Mouse (Mus musculus) ovary, postnatal 14 days (tissue): ENCODE data around the gene Agk.

ENCODE experiments used
- DNase-seq: peaks from one replicate; pipeline ENCODE4 v3.0.0; 2022; ENCODE audit warnings: low spot score

Gene Agk

GRCm38 (mm10) chr6:40411085-40411484 is 86.1 kb downstream of the Agk start:
- no peak for DNase-seq

GRCm38 (mm10) chr6:40413046-40413445 is 88.1 kb downstream of the Agk start:
- DNase-seq = no peak

GRCm38 (mm10) chr6:40413565-40413964 is 88.6 kb downstream of the Agk start:
- DNase-seq = no peak

- DNase-seq = no peak
Measured at GRCm38 (mm10) chr6:40415799-40416198, 90.8 kb downstream of the Agk start.

- no peak for DNase-seq
Measured at GRCm38 (mm10) chr6:40418386-40418785, 93.4 kb downstream of the Agk start.

- no peak for DNase-seq
Measured at GRCm38 (mm10) chr6:40421099-40421498, 96.1 kb downstream of the Agk start.

- no peak for DNase-seq
Measured at GRCm38 (mm10) chr6:40423013-40423412, 98.0 kb downstream of the Agk start.

GRCm38 (mm10) chr6:40423774-40424173 is 98.8 kb downstream of the Agk start:
- DNase-seq = no peak

- no peak for DNase-seq
Measured at GRCm38 (mm10) chr6:40427441-40427840, 102.5 kb downstream of the Agk start.

- no peak for DNase-seq
Measured at GRCm38 (mm10) chr6:40428696-40429095, 103.7 kb downstream of the Agk start.

GRCm38 (mm10) chr6:40429521-40429931 is 104.6 kb downstream of the Agk start:
- no peak for DNase-seq

GRCm38 (mm10) chr6:40430251-40430650 is 105.3 kb downstream of the Agk start:
- DNase-seq = no peak

- no peak for DNase-seq
Measured at GRCm38 (mm10) chr6:40430878-40431277, 105.9 kb downstream of the Agk start.

- DNase-seq = no peak
Measured at GRCm38 (mm10) chr6:40431356-40431755, 106.4 kb downstream of the Agk start.

- DNase-seq = no peak
Measured at GRCm38 (mm10) chr6:40431812-40432211, 106.8 kb downstream of the Agk start.

- DNase-seq = no peak
Measured at GRCm38 (mm10) chr6:40432346-40433275, 107.6 kb downstream of the Agk start.

GRCm38 (mm10) chr6:40434697-40435096 is 109.7 kb downstream of the Agk start:
- DNase-seq = no peak

- DNase-seq = peak; percentile 24
Measured at GRCm38 (mm10) chr6:40435151-40436046, 110.4 kb downstream of the Agk start.

- DNase-seq = peak; percentile 72
Measured at GRCm38 (mm10) chr6:40436047-40436483, 111.1 kb downstream of the Agk start, which contains the start of gene E330009J07Rik. Gene E330009J07Rik, minus strand, starts transcription at chr6:40436135.

- DNase-seq = no peak
Measured at GRCm38 (mm10) chr6:40438936-40439335, 114.0 kb downstream of the Agk start, which contains the start of gene Wee2. Gene Wee2, plus strand, starts transcription at chr6:40439088.

GRCm38 (mm10) chr6:40439731-40440130 is 114.8 kb downstream of the Agk start:
- no peak for DNase-seq

GRCm38 (mm10) chr6:40441276-40441675 is 116.3 kb downstream of the Agk start:
- DNase-seq = no peak
